Mouse (Mus musculus): ENCODE data around the gene Ntrk1. TPM values are rescaled to one million over a fixed set of nuclear protein-coding genes. Genes with fewer than 3 reads are reported as not detected.
A peak's percentile ranks its signal among the peaks of the same experiment; 100 is the strongest.

Gene Ntrk1
- polyA plus RNA-seq, 1 experiment from 2014 or later = 141 TPM

DNA sequence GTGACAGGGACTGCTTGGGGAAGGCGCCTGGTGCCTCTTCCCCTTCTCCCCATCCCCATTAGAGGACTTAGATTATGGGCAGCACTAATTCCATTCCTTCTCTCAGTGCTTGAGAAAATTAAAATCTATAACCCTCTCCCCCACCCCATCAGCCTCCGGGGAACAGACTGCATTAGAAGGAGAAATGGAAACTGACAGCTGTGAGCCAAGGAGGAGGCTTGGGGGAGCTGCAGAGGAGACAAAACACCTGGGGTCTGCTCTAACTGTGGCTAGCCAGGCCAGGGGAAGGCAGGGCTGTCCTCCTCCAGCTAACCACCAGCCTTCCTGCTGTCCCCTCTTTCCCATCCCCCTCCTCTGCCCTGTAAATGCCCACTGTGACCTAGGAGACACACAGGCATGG, 15.9 kb downstream of the Ntrk1 start:
- Histone ChIP-seq H3K27me3 (replicated peaks) (peaks cover 16% of the 10 kb centered on the region), H3K9ac (no peak overlapping the region; the same call in 1 of the 2 replicates), H3K36me3 (no peaks in the 10 kb centered on the region), H3K4me3 (no peak overlapping the region), H3K4me2 (replicated peaks) (no peak overlapping the region), H3K27ac (no peak overlapping the region), H3K4me1 (peaks cover 34% of the 10 kb centered on the region), H3K9me3 (no peaks in the 10 kb centered on the region)
- 47% methylated on average over 2 of the region's 2 CpGs for WGBS
- ATAC-seq (ENCODE audit: low FRiP score, low read depth) = no peak

DNA sequence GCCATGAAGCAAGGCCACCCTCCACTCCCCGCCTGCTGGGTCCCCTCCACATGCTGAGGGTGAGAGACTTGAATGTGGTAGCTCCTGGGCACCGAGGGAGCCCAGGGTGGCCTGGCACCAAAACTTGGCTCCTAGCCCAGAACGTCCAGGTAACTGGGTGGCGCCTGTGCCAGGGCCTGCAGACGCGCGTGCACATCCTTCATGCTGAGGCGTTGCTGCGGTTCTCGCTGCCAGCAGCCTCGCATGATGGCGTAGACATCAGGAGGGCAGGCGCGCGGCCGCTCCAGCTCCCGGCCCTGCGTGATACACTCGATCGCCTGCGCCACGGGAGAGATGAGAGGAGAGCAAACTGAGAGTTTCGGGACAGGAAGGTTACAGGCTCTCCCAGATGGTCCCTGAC, 16.7 kb downstream of the Ntrk1 start:
- Histone ChIP-seq H3K4me2 (replicated peaks) (peak overlapping the region; percentile 20; the same call in 1 of the 2 replicates), H3K9me3 (no peaks in the 10 kb centered on the region), H3K9ac (peak overlapping the region; percentile 39; the same call in 1 of the 2 replicates), H3K36me3 (no peaks in the 10 kb centered on the region), H3K27me3 (replicated peaks) (peaks cover 16% of the 10 kb centered on the region), H3K4me3 (no peak overlapping the region), H3K4me1 (peaks cover 34% of the 10 kb centered on the region), H3K27ac (no peak overlapping the region)
- no peak for ATAC-seq (ENCODE audit: low FRiP score, low read depth)
- 57% methylated on average over 23 of the region's 23 CpGs for WGBS

DNA sequence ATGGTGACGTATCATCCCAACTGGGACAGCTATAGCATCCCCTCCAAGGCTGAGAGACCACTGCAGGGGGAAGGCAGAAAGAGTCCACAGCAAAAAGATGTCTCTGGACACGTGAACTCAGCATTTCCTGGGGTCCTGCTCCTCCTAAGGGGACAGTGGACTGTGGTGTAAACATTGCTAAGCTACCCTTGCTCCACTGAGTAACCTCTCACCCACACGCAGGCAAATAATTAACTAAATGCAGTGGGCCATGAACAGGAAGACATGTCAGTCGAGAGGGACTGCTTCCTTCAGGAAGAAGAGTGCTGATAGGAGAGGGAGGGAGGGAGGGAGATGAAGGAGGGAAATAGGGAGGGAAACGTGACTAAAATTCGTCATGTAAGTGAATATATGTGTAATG, 23.9 kb downstream of the Ntrk1 start:
- peaks cover 21% of the 10 kb centered on the region for H3K27me3 ChIP-seq (replicated peaks)
- H3K36me3 ChIP-seq = no peaks in the 10 kb centered on the region
- H3K9me3 ChIP-seq = no peaks in the 10 kb centered on the region
- ATAC-seq (ENCODE audit: low FRiP score, low read depth) = no peak
- H3K9ac ChIP-seq = no peak overlapping the region
- 45% methylated on average over 6 of the region's 6 CpGs for WGBS
- peaks cover 19% of the 10 kb centered on the region; the same call in 1 of the 2 replicates for H3K4me1 ChIP-seq
- no peak overlapping the region for H3K4me2 ChIP-seq (replicated peaks)
- H3K27ac ChIP-seq = no peak overlapping the region
- no peak overlapping the region for H3K4me3 ChIP-seq

DNA sequence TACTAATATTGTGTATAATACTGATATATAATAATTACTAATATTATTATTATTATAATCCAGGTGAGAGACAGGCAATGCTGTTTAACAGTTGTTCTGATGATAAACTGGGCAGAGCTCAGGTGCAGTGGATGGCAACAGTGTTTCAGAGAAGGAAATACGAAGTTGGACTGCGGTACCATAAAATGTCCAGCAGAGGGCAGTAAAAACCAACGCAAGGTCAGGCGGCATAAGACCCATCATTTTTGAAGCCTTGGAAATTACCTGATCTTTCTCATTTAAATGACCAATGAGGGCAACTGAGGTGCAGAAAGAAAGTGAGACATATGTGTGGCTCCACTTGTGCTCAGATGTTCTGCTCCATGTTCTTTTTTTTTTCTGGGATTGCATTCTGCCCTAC, 24.7 kb downstream of the Ntrk1 start:
- Histone ChIP-seq H3K27me3 (replicated peaks) (peaks cover 21% of the 10 kb centered on the region), H3K9me3 (no peaks in the 10 kb centered on the region)

DNA sequence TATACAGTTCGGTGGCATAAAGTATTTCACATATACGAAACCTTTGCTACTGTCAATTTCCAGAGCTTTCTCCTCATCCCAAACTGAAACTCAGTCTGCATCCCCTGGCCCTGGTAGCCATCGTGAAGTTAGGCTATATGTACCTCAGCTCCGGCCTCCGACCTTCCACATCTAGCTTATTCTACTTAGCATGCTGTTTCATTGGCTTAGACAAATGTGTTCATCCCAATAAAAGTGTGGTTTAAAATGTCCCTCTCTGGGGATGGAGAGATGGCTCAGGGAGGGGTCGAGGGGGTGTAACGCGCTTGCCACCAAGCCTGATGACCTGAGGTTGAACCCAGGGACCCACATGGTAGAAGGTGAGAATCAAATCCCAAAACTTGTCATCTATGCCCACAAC, 25.5 kb downstream of the Ntrk1 start:
- H3K4me1 ChIP-seq = peaks cover 9% of the 10 kb centered on the region; the same call in 1 of the 2 replicates
- WGBS = 82% methylated on average over 8 of the region's 8 CpGs

More for the DNA sequence above, 24.7 kb downstream of the Ntrk1 start:
- H3K4me1 ChIP-seq = peaks cover 11% of the 10 kb centered on the region; the same call in 1 of the 2 replicates
- no peaks in the 10 kb centered on the region for H3K36me3 ChIP-seq
- 2% methylated on average over 4 of the region's 4 CpGs for WGBS
- no peak overlapping the region for H3K4me3 ChIP-seq
- no peak overlapping the region for H3K4me2 ChIP-seq (replicated peaks)
- no peak for ATAC-seq (ENCODE audit: low FRiP score, low read depth)
- no peak overlapping the region for H3K27ac ChIP-seq
- no peak overlapping the region for H3K9ac ChIP-seq

DNA sequence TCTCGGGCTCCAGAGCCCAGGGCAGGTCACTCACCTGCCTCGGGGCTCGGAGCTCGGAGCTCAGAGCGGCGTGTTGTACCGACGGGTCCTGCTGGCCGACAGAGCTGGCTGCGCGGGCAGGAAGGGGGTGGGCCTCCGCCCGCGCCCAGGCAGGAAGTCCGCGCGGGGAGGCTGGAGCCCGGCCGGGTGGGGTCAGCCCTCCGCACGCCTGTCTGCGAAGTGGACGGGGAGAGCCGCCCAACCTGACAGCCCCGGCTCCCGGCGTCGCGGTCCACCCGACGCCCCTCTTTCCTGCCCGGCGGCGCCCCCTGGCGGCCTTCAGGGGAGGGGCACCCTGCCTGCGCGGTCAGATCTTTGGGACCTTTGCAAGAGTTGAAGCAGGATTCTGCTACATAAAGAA, 26.1 kb downstream of the Ntrk1 start:
- 2% methylated on average over 35 of the region's 37 CpGs for WGBS
- H3K9ac ChIP-seq = peak overlapping the region; percentile 29; the same call in 1 of the 2 replicates
- ATAC-seq (ENCODE audit: low FRiP score, low read depth) = 0 out of 2 replicates have a peak, but pooled peaks have one; percentile 21

More for the DNA sequence above, 25.5 kb downstream of the Ntrk1 start:
- Histone ChIP-seq H3K27me3 (replicated peaks) (peaks cover 24% of the 10 kb centered on the region), H3K9ac (no peak overlapping the region), H3K27ac (no peak overlapping the region), H3K36me3 (no peaks in the 10 kb centered on the region), H3K4me2 (replicated peaks) (no peak overlapping the region), H3K4me3 (no peak overlapping the region), H3K9me3 (no peaks in the 10 kb centered on the region)
- ATAC-seq (ENCODE audit: low FRiP score, low read depth) = no peak

DNA sequence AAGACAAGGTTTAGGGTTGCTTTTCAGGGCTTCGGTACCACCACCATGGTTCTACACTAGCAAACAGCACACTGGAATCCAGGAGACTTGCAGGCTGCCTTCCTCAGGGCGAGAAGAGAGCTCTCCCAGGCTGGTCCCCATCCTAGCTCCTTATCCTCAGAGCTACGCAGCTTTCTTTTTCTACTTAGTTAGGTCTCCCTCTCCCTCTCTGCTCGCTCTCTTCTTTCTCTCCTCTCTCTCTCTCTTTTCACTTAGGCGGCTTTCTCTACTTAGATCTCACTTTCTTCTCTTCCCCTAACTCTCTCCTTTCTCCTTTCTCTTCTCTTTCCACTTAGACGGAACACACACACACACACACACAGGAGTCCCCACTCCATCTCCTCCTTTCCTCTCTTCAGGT, 26.5 kb downstream of the Ntrk1 start:
- peak overlapping the region; percentile 39 for H3K4me3 ChIP-seq
- peaks cover 25% of the 10 kb centered on the region for H3K27me3 ChIP-seq (replicated peaks)
- H3K4me1 ChIP-seq = peaks cover 19% of the 10 kb centered on the region
- no peak overlapping the region for H3K27ac ChIP-seq
- H3K9me3 ChIP-seq = no peaks in the 10 kb centered on the region
- H3K4me2 ChIP-seq (replicated peaks) = peak overlapping the region; percentile 59
- H3K36me3 ChIP-seq = no peaks in the 10 kb centered on the region
- no peak for ATAC-seq (ENCODE audit: low FRiP score, low read depth)
- 54% methylated on average over 6 of the region's 6 CpGs for WGBS
- H3K9ac ChIP-seq = peak overlapping the region; percentile 29; the same call in 1 of the 2 replicates

More for the DNA sequence above, 26.1 kb downstream of the Ntrk1 start:
- no peak overlapping the region for H3K27ac ChIP-seq
- H3K36me3 ChIP-seq = no peaks in the 10 kb centered on the region
- H3K9me3 ChIP-seq = no peaks in the 10 kb centered on the region
- peak overlapping the region; percentile 59 for H3K4me2 ChIP-seq (replicated peaks)
- peaks cover 15% of the 10 kb centered on the region for H3K4me1 ChIP-seq
- H3K27me3 ChIP-seq (replicated peaks) = peaks cover 25% of the 10 kb centered on the region
- peak overlapping the region; percentile 39 for H3K4me3 ChIP-seq

DNA sequence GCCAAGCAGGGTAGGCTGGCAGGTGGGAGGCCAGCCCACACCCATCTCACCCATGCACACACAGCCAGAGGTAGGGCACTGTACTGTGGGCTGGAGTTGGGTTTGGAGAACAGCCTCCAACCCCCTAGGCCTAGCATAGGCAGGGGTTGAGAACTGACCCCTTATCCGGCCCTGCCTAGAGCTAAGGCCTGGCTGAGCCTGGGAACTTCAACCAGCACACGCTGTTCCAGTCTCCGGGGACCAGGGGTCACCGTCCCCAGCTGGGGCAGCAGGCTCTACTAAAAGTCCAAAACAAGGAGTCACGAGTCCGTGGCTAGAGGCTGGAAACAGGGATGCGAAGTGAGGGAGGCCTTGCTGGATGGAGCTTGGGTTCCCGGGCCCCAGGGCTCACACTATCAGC, 27.2 kb downstream of the Ntrk1 start:
- ATAC-seq (ENCODE audit: low FRiP score, low read depth) = no peak
- Histone ChIP-seq H3K36me3 (no peaks in the 10 kb centered on the region), H3K27ac (no peak overlapping the region), H3K9ac (no peak overlapping the region), H3K4me1 (peaks cover 25% of the 10 kb centered on the region), H3K27me3 (replicated peaks) (peaks cover 25% of the 10 kb centered on the region), H3K4me3 (no peak overlapping the region), H3K4me2 (replicated peaks) (peak overlapping the region; percentile 59), H3K9me3 (no peaks in the 10 kb centered on the region)
- 72% methylated on average over 8 of the region's 8 CpGs for WGBS

DNA sequence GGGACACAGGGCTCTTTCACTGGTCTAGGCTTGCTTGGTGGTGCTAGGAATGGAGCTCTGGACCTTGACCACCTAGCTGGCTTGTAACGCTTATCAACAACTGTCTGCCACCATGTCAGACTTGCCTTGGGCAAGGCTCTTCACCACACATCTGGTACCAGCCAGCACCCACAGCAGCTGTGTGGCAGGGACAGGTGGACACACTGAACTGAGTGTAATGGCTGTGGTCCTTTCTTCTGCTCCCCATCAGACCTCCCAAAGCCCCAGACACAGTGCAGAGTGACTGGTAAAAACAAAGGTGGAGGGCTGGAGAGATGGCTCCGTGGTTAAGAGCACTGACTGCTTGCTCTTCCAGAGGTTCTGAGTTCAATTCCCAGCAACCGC, 28.7 kb downstream of the Ntrk1 start:
- no peak for ATAC-seq (ENCODE audit: low FRiP score, low read depth)
- Histone ChIP-seq H3K9ac (no peak overlapping the region), H3K36me3 (no peaks in the 10 kb centered on the region), H3K27me3 (replicated peaks) (peaks cover 22% of the 10 kb centered on the region), H3K4me1 (peaks cover 19% of the 10 kb centered on the region), H3K27ac (no peak overlapping the region), H3K4me3 (no peak overlapping the region), H3K9me3 (no peaks in the 10 kb centered on the region), H3K4me2 (replicated peaks) (no peak overlapping the region)
- WGBS = 85% methylated on average over 3 of the region's 3 CpGs

DNA sequence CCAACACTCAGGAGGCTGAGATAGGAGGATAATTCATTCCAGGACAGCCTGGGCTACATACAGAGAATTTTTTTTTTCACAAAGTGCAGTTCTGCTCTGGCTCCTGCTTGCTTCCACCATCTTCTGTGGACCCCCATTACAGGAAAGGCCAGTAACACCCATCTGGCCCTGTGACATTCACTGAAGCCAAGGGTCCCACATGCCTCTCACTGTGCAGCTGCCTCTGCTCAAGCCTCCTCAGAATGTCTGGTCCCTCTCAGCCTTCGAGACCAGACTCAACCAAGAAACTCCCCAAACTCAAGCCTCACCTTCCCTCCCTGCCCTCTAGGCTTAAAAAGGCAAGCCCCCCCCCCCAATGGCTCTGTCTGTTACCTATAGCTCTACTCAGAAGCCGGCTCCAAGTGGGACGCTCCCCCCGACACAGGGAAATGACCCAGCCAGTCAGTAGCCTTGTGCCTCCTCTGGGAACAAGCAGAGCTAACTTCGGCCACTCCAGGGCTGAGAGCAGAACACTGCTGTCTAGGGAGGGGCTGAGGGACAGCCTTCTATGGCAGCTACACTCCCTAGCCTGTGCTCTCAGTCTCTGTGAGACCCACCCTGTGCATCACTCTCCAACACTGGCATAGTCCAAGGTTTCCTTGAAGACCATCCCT, 29.2 kb downstream of the Ntrk1 start:
- Histone ChIP-seq H3K27me3 (replicated peaks) (peaks cover 22% of the 10 kb centered on the region), H3K4me2 (replicated peaks) (no peak overlapping the region), H3K27ac (no peak overlapping the region), H3K9me3 (no peaks in the 10 kb centered on the region), H3K36me3 (no peaks in the 10 kb centered on the region), H3K4me1 (peaks cover 19% of the 10 kb centered on the region), H3K9ac (no peak overlapping the region), H3K4me3 (no peak overlapping the region)
- 66% methylated on average over 5 of the region's 5 CpGs for whole genome bisulfite sequencing
- no peak for ATAC-seq (ENCODE audit: low FRiP score, low read depth)

DNA sequence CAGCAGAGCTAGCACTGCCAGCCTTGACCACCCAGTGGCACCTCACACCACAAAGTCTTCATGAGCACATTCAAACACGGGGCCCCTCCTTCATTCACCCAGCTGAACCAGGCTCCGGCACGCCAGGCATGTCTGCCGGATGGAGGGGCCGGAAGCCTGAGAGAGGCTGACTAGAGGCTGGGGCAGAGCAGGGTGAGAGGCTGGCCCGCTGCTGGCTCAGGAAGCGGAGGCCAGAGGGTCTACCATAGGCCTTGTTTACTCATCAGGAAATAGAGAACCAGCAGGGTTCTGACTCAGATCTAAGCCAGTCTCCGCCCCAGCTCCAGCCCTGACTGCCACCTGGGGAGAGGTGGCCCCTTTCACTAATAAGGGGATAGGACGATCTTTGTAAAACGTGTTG, 29.9 kb downstream of the Ntrk1 start:
- Histone ChIP-seq H3K27ac (no peak overlapping the region), H3K9me3 (no peaks in the 10 kb centered on the region), H3K4me2 (replicated peaks) (0 out of 2 replicates have a peak overlapping the region, but pooled peaks have one; percentile 40), H3K27me3 (replicated peaks) (peaks cover 22% of the 10 kb centered on the region), H3K4me1 (peaks cover 19% of the 10 kb centered on the region), H3K9ac (no peak overlapping the region), H3K4me3 (no peak overlapping the region), H3K36me3 (no peaks in the 10 kb centered on the region)
- ATAC-seq (ENCODE audit: low FRiP score, low read depth) = no peak
- whole genome bisulfite sequencing = 14% methylated on average over 10 of the region's 10 CpGs

DNA sequence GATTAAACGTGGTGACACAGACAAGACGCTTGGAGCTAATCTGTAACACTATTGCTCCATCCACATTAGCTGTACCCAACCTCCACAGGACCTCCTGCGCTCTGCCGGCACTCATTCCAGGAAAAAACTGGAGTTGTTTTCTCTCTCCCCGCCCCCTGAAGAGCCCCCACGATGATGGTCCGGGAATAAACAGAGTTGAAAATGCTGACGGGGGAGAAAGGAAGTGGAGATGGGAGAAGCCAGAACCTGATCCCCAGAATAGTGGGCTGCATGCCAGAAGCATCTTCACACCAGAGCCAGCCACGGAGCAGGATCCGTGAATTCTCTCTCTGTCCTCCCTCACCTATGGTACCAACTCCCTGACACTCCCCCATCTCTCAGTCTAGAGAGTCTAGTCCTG, 30.5 kb downstream of the Ntrk1 start:
- H3K36me3 ChIP-seq = no peaks in the 10 kb centered on the region
- H3K4me2 ChIP-seq (replicated peaks) = peak overlapping the region; percentile 40
- H3K9ac ChIP-seq = no peak overlapping the region
- no peak overlapping the region for H3K27ac ChIP-seq
- H3K27me3 ChIP-seq (replicated peaks) = peaks cover 19% of the 10 kb centered on the region
- no peak overlapping the region for H3K4me3 ChIP-seq
- WGBS = 40% methylated on average over 10 of the region's 10 CpGs
- peaks cover 19% of the 10 kb centered on the region for H3K4me1 ChIP-seq
- ATAC-seq (ENCODE audit: low FRiP score, low read depth) = no peak
- no peaks in the 10 kb centered on the region for H3K9me3 ChIP-seq
